Mouse (Mus musculus) heart, embryonic 16.5 days (tissue): ENCODE measurements around the gene Htatsf1. TPM values are rescaled to one million over a fixed set of nuclear protein-coding genes. Genes with fewer than 3 reads are reported as not detected.

Source experiments
- ATAC-seq: fragments of 200-750 bp; cut with Nextera tagmentation; replicated peaks from 2 replicates; pipeline ENCODE4 v1.8.0; 2017; ENCODE audit warnings: moderate number of reproducible peaks; ENCODE audit not compliant: insufficient read depth, low FRiP score; ENCODE audit errors: extremely low read depth
- H3K27ac ChIP-seq: fragments of 300-500 bp; sonication (generic); 2 replicates; pipeline ENCODE4 v1.5.1; 2014; ENCODE audit warnings: mild to moderate bottlenecking, low read length, control low read depth, moderate library complexity
- H3K27me3 ChIP-seq: fragments of 300-500 bp; sonication (generic); 2 replicates; pipeline ENCODE4 v1.6.1; 2014; ENCODE audit warnings: low read length, mixed read lengths; ENCODE audit not compliant: control insufficient read depth, insufficient read depth
- H3K36me3 ChIP-seq: fragments of 300-500 bp; sonication (generic); 2 replicates; pipeline ENCODE4 v1.6.1; 2014; ENCODE audit not compliant: control insufficient read depth, insufficient read depth
- H3K4me1 ChIP-seq: fragments of 300-500 bp; sonication (generic); 2 replicates; pipeline ENCODE4 v1.6.1; 2014; ENCODE audit warnings: low read length, mixed read lengths; ENCODE audit not compliant: control insufficient read depth, insufficient read depth
- H3K4me2 ChIP-seq: fragments of 300-500 bp; sonication (generic); 2 replicates; pipeline ENCODE4 v1.6.1; 2014; ENCODE audit warnings: low read depth, mild to moderate bottlenecking, control low read depth, low read length
- H3K4me3 ChIP-seq: fragments of 300-500 bp; sonication (generic); 2 replicates; pipeline ENCODE4 v1.5.1; 2014; ENCODE audit warnings: mild to moderate bottlenecking, control low read depth, low read length
- H3K9ac ChIP-seq: fragments of 300-500 bp; sonication (generic); 2 replicates; pipeline ENCODE4 v1.6.1; 2014; ENCODE audit warnings: low read length, control low read depth
- H3K9me3 ChIP-seq: fragments of 300-500 bp; sonication (generic); replicated peaks from 2 replicates; pipeline ENCODE4 v1.6.1; 2016; ENCODE audit warnings: low read length; ENCODE audit not compliant: control insufficient read depth
- WGBS: fragments of 180-500 bp; shearing (Covaris S2); extraction: QIAGEN DNeasy Blood & Tissue Kit; methylation state at CpG from one replicate; pipeline ENCODE4 v1.1.7; 2014; 5-methylcytosine and 5-hydroxymethylcytosine counted together
- polyA plus RNA-seq: library from polyadenylated mRNA; unstranded; fragments of >200 nt; fragmentation: Nextera tagmentation; extraction: Ambion mirVana; gene quantifications from 2 replicates; pipeline ENCODE4 v1.2.1, GENCODE M21; 2015

Htatsf1 gene
- polyA plus RNA-seq, 1 experiment from 2014 or later, result 58.6 TPM

- ATAC-seq, result no peak
- WGBS, result 85% methylated on average over 3 of the region's 3 CpGs
- no peaks in the 10 kb centered on the region for H3K4me1 ChIP-seq
- no peak overlapping the region for H3K4me2 ChIP-seq
- no peaks in the 10 kb centered on the region for H3K9me3 ChIP-seq
- H3K27ac ChIP-seq, result no peak overlapping the region
- no peaks in the 10 kb centered on the region for H3K36me3 ChIP-seq
- no peaks in the 10 kb centered on the region for H3K27me3 ChIP-seq
- H3K9ac ChIP-seq, result no peak overlapping the region
- H3K4me3 ChIP-seq, result no peak overlapping the region
These were observed 53.6 kb downstream of the Htatsf1 start for GRCm38 (mm10) chrX:57106956-57107355.

Other genes starting within 250 kb of the Htatsf1 start
- 2.0 and 2.2 TPM in 2 replicates for gene Map7d3, start 231.3 kb upstream of the Htatsf1 start, polyA plus RNA-seq
- not detected in 2 replicates for gene Adgrg4, start 183.4 kb upstream of the Htatsf1 start, polyA plus RNA-seq
- not detected in 2 replicates for gene Brs3, start 10.5 kb upstream of the Htatsf1 start, polyA plus RNA-seq
- gene Vgll1, start 34.5 kb downstream of the Htatsf1 start, polyA plus RNA-seq, result 0.07 TPM in 1 of 2 replicates, not detected in the other
- gene Cd40lg, start 158.6 kb downstream of the Htatsf1 start, polyA plus RNA-seq, result not detected in 2 replicates